Mouse (Mus musculus): ENCODE data around the gene Nid1. TPM values are rescaled to one million over a fixed set of nuclear protein-coding genes. Genes with fewer than 3 reads are reported as not detected.

Nid1 gene
- polyA plus RNA-seq, 1 experiment from 2014 or later, result 91.7 TPM

DNA sequence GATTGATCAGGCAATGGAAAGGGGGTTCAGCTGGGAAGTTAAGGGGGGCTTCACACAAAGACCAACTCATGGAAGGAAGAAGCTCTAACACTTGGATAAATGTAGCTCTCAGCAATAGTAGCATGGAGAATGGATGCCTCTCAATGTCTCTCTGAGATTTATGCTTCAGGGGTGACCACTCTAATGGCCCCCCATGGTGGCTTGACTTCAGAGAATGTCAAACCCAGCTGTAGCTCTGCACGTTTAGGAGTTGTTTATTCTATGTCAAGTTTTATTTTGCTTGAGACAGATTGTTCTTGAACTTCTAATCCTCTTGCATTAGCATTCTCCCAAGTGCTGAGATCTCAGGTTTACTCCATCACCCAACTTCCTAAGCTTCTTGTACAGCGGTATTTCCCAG, 60.7 kb downstream of the Nid1 start:
- 74% methylated on average over 2 of the region's 2 CpGs for WGBS
- Histone ChIP-seq H3K4me3 (no peak overlapping the region), H3K27me3 (replicated peaks) (no peaks in the 10 kb centered on the region), H3K27ac (ENCODE audit: poor library complexity, severe bottlenecking) (no peak overlapping the region), H3K9me3 (replicated peaks) (no peaks in the 10 kb centered on the region), H3K4me2 (no peak overlapping the region), H3K36me3 (peaks cover 53% of the 10 kb centered on the region), H3K9ac (no peak overlapping the region), H3K4me1 (replicated peaks) (0 out of 2 replicates have a peak, but pooled peaks cover 5% of the 10 kb centered on the region)
- ATAC-seq (ENCODE audit: insufficient number of reproducible peaks, low FRiP score), result no peak

DNA sequence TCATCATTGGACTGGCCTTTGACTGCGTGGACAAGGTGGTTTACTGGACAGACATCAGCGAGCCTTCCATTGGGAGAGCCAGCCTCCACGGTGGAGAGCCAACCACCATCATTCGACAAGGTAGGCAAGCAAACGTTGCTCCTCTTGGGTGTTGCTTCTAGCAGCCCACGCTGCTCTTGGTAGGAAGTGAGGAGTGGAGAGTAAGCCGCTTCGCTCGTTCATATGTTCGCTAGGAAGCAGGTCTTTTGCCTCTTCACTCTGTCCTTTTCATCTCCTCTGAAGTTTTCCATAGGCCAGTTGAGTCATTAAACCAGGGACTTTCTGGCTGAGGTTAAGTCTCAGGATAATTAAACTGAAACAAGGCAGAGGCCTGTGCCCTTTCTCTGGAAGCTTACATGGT, 65.1 kb downstream of the Nid1 start:
- no peak overlapping the region for H3K4me2 ChIP-seq
- no peak overlapping the region for H3K27ac ChIP-seq (ENCODE audit: poor library complexity, severe bottlenecking)
- H3K36me3 ChIP-seq, result peaks cover 53% of the 10 kb centered on the region
- no peak overlapping the region for H3K4me3 ChIP-seq
- no peak for ATAC-seq (ENCODE audit: insufficient number of reproducible peaks, low FRiP score)
- no peak overlapping the region for H3K9ac ChIP-seq
- WGBS, result 88% methylated on average over 10 of the region's 10 CpGs
- H3K27me3 ChIP-seq (replicated peaks), result no peaks in the 10 kb centered on the region
- H3K9me3 ChIP-seq (replicated peaks), result no peaks in the 10 kb centered on the region
- peaks cover 19% of the 10 kb centered on the region for H3K4me1 ChIP-seq (replicated peaks)

DNA sequence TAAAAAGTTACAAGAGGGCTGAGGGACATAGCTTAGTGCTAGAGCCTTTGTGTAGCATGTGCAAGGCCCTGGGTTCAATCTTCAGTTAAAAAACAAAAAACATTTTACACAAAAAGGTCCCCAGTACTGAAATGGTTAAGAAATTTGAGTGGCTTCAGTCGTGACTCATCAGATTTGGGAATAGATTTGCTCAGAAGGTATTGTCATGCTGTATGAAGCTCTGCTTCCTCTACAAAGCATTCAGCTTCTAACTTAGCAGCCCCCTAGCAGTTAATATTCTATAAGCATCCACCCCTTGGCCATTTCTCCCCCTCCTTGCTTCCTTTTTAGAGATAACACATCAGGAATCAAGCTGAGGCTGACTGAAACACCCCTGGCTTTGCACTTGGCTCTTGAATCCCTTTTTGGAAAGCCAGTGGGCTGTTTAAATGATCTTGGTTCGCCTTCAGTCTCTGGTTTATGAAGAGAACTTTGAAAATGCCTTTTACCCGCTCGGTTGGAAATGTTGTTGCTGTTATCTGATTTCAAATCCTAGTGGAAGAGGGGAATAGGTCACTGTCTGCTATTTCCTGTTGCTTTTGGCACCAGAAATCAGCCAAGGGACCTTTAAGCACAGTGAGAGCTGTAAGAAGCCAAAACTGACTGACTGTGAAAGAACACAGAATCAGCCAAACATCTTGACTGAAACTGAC, 66.5 kb downstream of the Nid1 start:
- ATAC-seq (ENCODE audit: insufficient number of reproducible peaks, low FRiP score), result no peak
- 35% methylated on average over 4 of the region's 4 CpGs for WGBS
- Histone ChIP-seq H3K36me3 (peaks cover 60% of the 10 kb centered on the region), H3K9me3 (replicated peaks) (no peaks in the 10 kb centered on the region), H3K4me1 (replicated peaks) (peaks cover 19% of the 10 kb centered on the region), H3K4me3 (no peak overlapping the region), H3K27ac (ENCODE audit: poor library complexity, severe bottlenecking) (peak overlapping the region; percentile 60; the same call in 1 of the 2 replicates), H3K4me2 (no peak overlapping the region), H3K9ac (no peak overlapping the region), H3K27me3 (replicated peaks) (no peaks in the 10 kb centered on the region)

DNA sequence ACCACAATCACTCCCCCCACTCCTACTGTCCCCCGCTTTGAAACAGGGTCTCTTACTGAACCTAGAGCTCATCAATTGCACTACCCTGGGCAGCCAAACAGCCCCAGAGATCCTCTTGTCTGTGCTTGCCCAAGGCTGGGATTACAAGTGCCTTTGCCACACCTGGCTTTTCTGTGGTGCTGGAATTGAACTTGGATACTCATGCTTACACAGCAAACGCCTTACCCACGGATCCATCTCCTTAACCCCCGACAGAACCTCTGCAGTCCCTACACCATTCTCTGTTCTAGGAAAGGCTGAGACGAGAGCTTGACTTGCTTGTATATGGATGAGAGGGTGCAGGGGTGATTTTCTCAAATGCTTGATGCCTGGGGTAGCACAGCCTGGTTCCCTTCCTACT, 67.7 kb downstream of the Nid1 start:
- no peak for ATAC-seq (ENCODE audit: insufficient number of reproducible peaks, low FRiP score)
- Histone ChIP-seq H3K4me3 (no peak overlapping the region), H3K9ac (no peak overlapping the region), H3K4me2 (no peak overlapping the region), H3K9me3 (replicated peaks) (no peaks in the 10 kb centered on the region), H3K36me3 (peaks cover 63% of the 10 kb centered on the region), H3K27me3 (replicated peaks) (no peaks in the 10 kb centered on the region), H3K4me1 (replicated peaks) (peaks cover 19% of the 10 kb centered on the region), H3K27ac (ENCODE audit: poor library complexity, severe bottlenecking) (peak overlapping the region; percentile 34; the same call in 1 of the 2 replicates)
- 82% methylated on average over 5 of the region's 5 CpGs for WGBS

DNA sequence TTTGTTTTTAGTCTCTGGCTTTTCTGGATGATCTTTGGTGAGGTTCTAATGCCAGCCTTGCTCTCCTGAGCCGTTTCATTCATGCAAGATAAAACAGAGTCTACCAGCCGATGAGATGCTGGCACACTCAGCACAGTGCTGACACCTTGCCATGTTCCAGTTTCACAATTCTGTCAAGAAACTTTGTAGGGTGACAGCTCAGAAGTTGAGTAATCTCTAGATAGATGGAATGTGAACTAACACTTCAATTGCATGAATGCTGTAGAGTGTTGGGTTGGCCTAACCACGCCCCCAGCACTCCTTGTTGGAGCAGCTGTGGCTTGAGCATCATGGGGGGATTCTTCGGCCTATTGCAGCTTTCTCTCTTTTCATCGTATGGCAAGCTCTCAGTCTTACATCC, 69.2 kb downstream of the Nid1 start:
- no peak overlapping the region for H3K27ac ChIP-seq (ENCODE audit: poor library complexity, severe bottlenecking)
- H3K4me1 ChIP-seq (replicated peaks), result peaks cover 19% of the 10 kb centered on the region
- H3K9ac ChIP-seq, result no peak overlapping the region
- no peaks in the 10 kb centered on the region for H3K27me3 ChIP-seq (replicated peaks)
- H3K9me3 ChIP-seq (replicated peaks), result no peaks in the 10 kb centered on the region
- H3K4me3 ChIP-seq, result no peak overlapping the region
- ATAC-seq (ENCODE audit: insufficient number of reproducible peaks, low FRiP score), result no peak
- 84% methylated on average over 5 of the region's 5 CpGs for WGBS
- H3K36me3 ChIP-seq, result peaks cover 67% of the 10 kb centered on the region
- H3K4me2 ChIP-seq, result no peak overlapping the region

DNA sequence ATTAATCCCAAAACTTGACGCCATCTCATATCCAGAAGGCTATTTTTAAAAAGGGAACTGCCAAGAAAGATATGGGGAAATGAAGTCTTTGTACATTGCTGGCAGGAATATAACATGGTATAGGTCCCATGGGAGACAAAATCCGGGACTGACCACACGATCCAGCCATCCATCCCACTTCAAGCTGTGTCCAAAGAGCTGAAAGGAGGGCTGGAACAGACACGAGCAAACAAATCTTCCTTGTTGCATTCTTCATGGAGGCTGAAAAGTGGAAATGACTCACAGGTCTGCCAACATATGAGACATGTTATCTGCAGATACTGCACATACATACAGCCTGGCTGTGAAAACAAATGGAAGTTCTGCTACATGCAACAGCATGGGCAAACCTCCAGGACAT, 77.5 kb downstream of the Nid1 start:
- WGBS, result 44% methylated on average over 4 of the region's 4 CpGs
- H3K9me3 ChIP-seq (replicated peaks), result peaks cover 5% of the 10 kb centered on the region; the same call in 1 of the 2 replicates
- H3K4me3 ChIP-seq, result no peak overlapping the region
- ATAC-seq (ENCODE audit: insufficient number of reproducible peaks, low FRiP score), result no peak
- no peaks in the 10 kb centered on the region for H3K4me1 ChIP-seq (replicated peaks)
- no peak overlapping the region for H3K27ac ChIP-seq (ENCODE audit: poor library complexity, severe bottlenecking)
- H3K36me3 ChIP-seq, result peaks cover 12% of the 10 kb centered on the region
- no peaks in the 10 kb centered on the region for H3K27me3 ChIP-seq (replicated peaks)
- H3K4me2 ChIP-seq, result no peak overlapping the region
- H3K9ac ChIP-seq, result no peak overlapping the region

DNA sequence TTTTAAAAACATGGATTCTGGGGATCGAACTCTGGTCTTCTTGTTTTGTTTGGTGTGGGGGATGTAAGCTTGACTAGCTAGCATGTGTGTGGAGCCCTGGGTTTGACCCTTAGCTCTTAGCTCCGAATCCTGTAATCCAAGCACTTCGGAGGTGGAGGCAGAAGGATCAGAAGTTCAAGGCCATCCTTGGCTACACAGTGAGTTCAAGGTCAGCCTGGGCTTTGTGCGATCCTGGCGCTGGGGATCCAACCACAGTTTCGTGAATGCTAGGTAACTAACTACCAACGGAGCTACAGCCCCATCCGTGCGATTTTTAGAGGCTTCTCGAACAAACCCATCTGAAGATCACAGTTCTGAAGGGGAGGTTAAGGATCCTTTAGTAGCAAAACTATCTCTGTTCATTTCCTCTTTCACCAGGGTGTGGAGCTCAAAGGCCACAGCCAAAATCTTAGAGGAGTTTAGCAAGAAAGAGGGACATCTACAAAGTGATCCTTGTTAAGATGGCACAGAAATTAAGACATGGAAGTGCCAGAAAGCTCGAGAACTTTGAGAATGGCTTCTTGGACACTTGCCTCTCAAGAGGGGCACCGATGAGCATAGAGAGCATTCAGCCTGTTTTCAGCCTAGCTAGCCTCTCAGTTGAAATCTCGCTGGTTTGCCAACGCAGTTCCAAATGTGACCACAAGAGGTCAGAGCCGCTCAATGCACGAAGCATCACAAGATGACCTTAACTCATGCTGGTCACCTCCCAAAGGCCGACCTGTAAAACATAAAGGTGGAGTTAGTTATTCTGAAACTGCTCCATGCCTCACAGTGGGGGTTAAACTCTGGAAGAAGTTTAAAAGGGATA, 79.2 kb downstream of the Nid1 start:
- H3K4me2 ChIP-seq, result peak overlapping the region; percentile 39
- H3K36me3 ChIP-seq, result no peaks in the 10 kb centered on the region
- no peak overlapping the region for H3K9ac ChIP-seq
- no peak overlapping the region for H3K27ac ChIP-seq (ENCODE audit: poor library complexity, severe bottlenecking)
- no peaks in the 10 kb centered on the region for H3K4me1 ChIP-seq (replicated peaks)
- 43% methylated on average over 17 of the region's 17 CpGs for WGBS
- no peak; the same call in 1 of the 2 replicates for ATAC-seq (ENCODE audit: insufficient number of reproducible peaks, low FRiP score)
- no peaks in the 10 kb centered on the region for H3K27me3 ChIP-seq (replicated peaks)
- H3K9me3 ChIP-seq (replicated peaks), result peaks cover 5% of the 10 kb centered on the region; the same call in 1 of the 2 replicates
- H3K4me3 ChIP-seq, result no peak overlapping the region

DNA sequence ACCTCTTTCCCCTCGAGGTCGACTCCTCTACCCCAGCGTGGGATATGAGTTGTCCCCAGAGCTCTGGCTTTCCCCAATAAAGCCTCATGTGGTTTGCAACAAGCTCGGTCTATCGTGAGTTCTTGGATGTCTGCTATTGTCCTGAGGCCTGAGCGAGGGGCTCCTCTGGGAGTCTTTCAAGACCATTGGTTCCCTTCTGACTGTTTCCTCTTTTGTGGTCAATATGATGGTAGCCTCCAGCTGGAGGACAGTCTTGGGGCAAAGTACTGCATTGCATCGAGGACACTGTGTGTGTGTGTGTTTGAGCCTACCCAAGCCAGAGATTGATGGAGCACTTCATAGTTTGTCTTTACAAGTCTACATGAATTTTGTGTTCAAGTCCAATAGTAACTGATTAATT, 80.8 kb downstream of the Nid1 start:
- Histone ChIP-seq H3K4me2 (no peak overlapping the region), H3K9me3 (replicated peaks) (peaks cover 5% of the 10 kb centered on the region; the same call in 1 of the 2 replicates), H3K27ac (ENCODE audit: poor library complexity, severe bottlenecking) (no peak overlapping the region), H3K27me3 (replicated peaks) (no peaks in the 10 kb centered on the region), H3K4me3 (no peak overlapping the region), H3K36me3 (no peaks in the 10 kb centered on the region), H3K9ac (no peak overlapping the region), H3K4me1 (replicated peaks) (no peaks in the 10 kb centered on the region)
- ATAC-seq (ENCODE audit: insufficient number of reproducible peaks, low FRiP score), result no peak
- WGBS, result 87% methylated on average over 7 of the region's 7 CpGs

DNA sequence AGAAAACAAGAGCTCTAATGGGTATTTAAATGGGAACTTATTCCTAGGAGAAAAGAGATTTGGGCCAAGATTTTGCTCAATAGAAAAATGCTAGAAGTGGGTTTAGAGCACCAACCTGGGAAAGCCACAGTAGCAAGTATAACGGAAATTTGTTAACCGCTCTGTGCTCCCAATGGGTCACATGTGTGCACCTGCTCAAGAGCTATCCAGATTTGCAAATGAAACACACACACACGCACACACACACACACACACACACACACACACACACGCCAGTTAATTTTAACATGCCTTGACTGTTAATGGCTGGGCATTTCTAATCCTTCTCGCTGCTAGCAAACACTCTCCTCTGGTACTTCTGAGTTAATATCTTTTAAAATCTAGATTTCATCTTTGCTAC, 83.1 kb downstream of the Nid1 start:
- WGBS, result 85% methylated on average over 5 of the region's 5 CpGs
- Histone ChIP-seq H3K9ac (no peak overlapping the region), H3K9me3 (replicated peaks) (peaks cover 5% of the 10 kb centered on the region; the same call in 1 of the 2 replicates), H3K4me1 (replicated peaks) (peaks cover 11% of the 10 kb centered on the region), H3K27ac (ENCODE audit: poor library complexity, severe bottlenecking) (no peak overlapping the region), H3K27me3 (replicated peaks) (no peaks in the 10 kb centered on the region), H3K4me2 (no peak overlapping the region), H3K36me3 (no peaks in the 10 kb centered on the region), H3K4me3 (no peak overlapping the region)
- ATAC-seq (ENCODE audit: insufficient number of reproducible peaks, low FRiP score), result no peak

DNA sequence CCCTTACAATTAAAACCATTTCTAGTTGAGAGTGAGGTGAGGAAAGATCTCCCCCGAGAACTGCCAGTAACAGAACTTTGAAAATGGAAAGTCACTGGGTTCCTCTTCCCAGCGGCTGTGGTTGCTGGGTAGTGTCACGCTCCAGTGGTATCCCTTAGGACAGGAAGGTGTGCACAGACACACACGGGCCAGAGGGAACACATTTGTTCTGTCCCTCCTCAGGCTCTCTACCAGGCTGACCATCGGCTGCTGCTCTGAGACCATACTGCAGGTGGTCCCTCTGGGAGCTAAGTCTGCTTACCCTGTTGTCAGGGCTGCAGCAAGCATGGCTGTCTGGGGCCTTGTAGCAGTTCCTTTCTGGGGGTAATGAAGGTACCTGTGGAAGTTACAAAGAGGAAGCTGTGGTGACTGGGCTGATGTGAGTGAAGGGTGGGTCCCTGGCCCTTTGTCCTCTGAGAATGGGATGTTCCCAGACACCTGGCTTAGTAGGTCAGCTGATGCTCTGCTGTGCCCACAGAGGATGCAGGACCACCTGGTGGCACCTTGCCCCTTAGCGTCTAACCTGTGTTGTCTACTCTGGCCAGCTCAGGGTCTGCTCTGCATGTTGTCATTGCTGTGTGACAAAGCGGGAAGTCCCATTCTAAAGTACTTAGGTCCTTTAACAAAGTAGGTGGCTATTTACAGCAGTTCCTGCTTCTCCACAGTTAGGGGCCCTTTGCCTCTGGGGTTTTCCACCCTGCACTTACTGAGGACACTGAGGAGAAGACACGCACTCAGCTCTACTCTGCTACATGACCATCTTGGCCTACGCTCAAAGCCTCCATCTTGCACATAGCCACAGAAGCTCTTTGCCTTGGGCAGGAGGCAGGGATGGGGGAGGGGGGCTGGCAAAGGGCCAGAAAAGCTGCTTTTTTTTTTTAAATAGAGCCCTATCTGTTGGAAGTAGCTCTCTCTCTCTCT, 86.6 kb downstream of the Nid1 start:
- 72% methylated on average over 9 of the region's 9 CpGs for WGBS
- no peak overlapping the region for H3K27ac ChIP-seq (ENCODE audit: poor library complexity, severe bottlenecking)
- ATAC-seq (ENCODE audit: insufficient number of reproducible peaks, low FRiP score), result peak; percentile 53; the same call in 1 of the 2 replicates

More for the DNA sequence above, 86.6 kb downstream of the Nid1 start:
- Histone ChIP-seq H3K27me3 (replicated peaks) (no peaks in the 10 kb centered on the region), H3K4me3 (no peak overlapping the region), H3K9me3 (replicated peaks) (no peaks in the 10 kb centered on the region), H3K9ac (no peak overlapping the region), H3K4me1 (replicated peaks) (peaks cover 12% of the 10 kb centered on the region), H3K36me3 (no peaks in the 10 kb centered on the region), H3K4me2 (no peak overlapping the region)

Measured in heart, embryonic 12.5 days (tissue).